11 mouse cellular contexts compared by ENCODE assay signal in genomic region chr10:116735607-116736006, GRCm38 (mm10).
DNase-seq lines count a peak whose midpoint lies in the region; ATAC-seq lines count a peak whose summit lies in the region.
"Had no signal": no experiment of that assay in that cellular context is flagged by ENCODE, and none has a peak within 500 bp of the region (broad histone marks: within the 10 kb centered on the region; RNA-seq: fewer than 3 reads in every experiment).

No protein-coding gene starts in this region.

- no peaks in the 10 kb centered on the region for H3K4me1 ChIP-seq in liver, embryonic 12.5 days
- H3K4me1 ChIP-seq: neural tube, embryonic 13.5 days had no signal

- no peak overlapping the region for H3K4me2 ChIP-seq in liver, embryonic 12.5 days
- H3K4me2 ChIP-seq: limb, embryonic 13.5 days; neural tube, embryonic 13.5 days had no signal

- intact Hi-C loops in heart, postnatal 36 days (cut with DNase I) = no loop called here

- no peak overlapping the region for H3K27ac ChIP-seq in liver, embryonic 12.5 days
- H3K27ac ChIP-seq: limb, embryonic 13.5 days; neural tube, embryonic 13.5 days had no signal

- WGBS in liver, embryonic 12.5 days (ENCODE audit: insufficient replicate concordance) = 74% methylated on average over 8 of the region's 8 CpGs

- H3K36me3 ChIP-seq in liver, embryonic 12.5 days = no peaks in the 10 kb centered on the region
- H3K36me3 ChIP-seq: limb, embryonic 13.5 days; neural tube, embryonic 13.5 days had no signal

- H3K27me3 ChIP-seq in liver, embryonic 12.5 days (replicated peaks) = no peaks in the 10 kb centered on the region
- H3K27me3 ChIP-seq: limb, embryonic 13.5 days; neural tube, embryonic 13.5 days had no signal

- H3K4me3 ChIP-seq in liver, embryonic 12.5 days = no peak overlapping the region
- H3K4me3 ChIP-seq: erythroblast, embryonic 14.5 days; limb, embryonic 13.5 days; neural tube, embryonic 13.5 days had no signal

- peak; percentile 85 for DNase-seq in 3134 (ENCODE audit: extremely low read depth, insufficient read length, low spot score)
- peak; percentile 6 to 37 for DNase-seq in adrenal gland, adult 18-20 months (ENCODE audit: low spot score in 2 of 2)
- DNase-seq in frontal cortex, postnatal 10 days (ENCODE audit: low spot score in 2 of 2) = peak; percentile 35 to 49
- peak; percentile 54 to 60 for DNase-seq in heart, postnatal 36 days
- DNase-seq in right cerebral cortex, adult 18-20 months = peak; percentile 52
- no peak for DNase-seq in urinary bladder, postnatal 4 days (ENCODE audit: low spot score in 2 of 2)
- no peak for DNase-seq in thymus, postnatal 14 days

- H3K9me3 ChIP-seq in liver, embryonic 12.5 days (replicated peaks) = no peaks in the 10 kb centered on the region
- H3K9me3 ChIP-seq: limb, embryonic 13.5 days; neural tube, embryonic 13.5 days had no signal

- H3K9ac ChIP-seq in liver, embryonic 12.5 days = no peak overlapping the region
- H3K9ac ChIP-seq: limb, embryonic 13.5 days; neural tube, embryonic 13.5 days had no signal

- no peak for ATAC-seq in liver, embryonic 12.5 days

Comparison
In these comparisons a context has a peak if more than half of its experiments do, and no peak if none do; other contexts are left out.
1. DNase-seq: peak in 3134 (single experiment), adrenal gland, adult 18-20 months (2 of 2), frontal cortex, postnatal 10 days (2 of 2), heart, postnatal 36 days (2 of 2) and right cerebral cortex, adult 18-20 months (single experiment); none in urinary bladder, postnatal 4 days (0 of 2) and thymus, postnatal 14 days (single experiment).